Mouse (Mus musculus) brain, adult 10 weeks (tissue): ENCODE data around the gene Gm20821. TPM values are rescaled to one million over a fixed set of nuclear protein-coding genes. Genes with fewer than 3 reads are reported as not detected.

Experiments
- polyA plus RNA-seq: library from polyadenylated mRNA; stranded (reverse); fragments of 350-450 nt; fragmentation: Illumina TruSeq; extraction: RNeasy Lipid Tissue Mini Kit (QIAGEN cat#74804); gene quantifications from one replicate; pipeline ENCODE4 v1.2.3, GENCODE M21; 2015; ENCODE audit warnings: low read depth, low replicate concordance

Gene Gm20821
- polyA plus RNA-seq = not detected

GRCm38 (mm10) chrY:9781504-9781903 lies at the start of gene Gm20821:
Gene Gm20821 (plus strand): TSS chrY:9781804.

